28 mouse cellular contexts compared by ENCODE assay signal in genomic region chr6:51289067-51289725, GRCm38 (mm10).
A peak's percentile ranks its signal among the peaks of the same experiment; 100 is the strongest.
DNase-seq lines count a peak whose midpoint lies in the region; ATAC-seq and TF ChIP-seq lines count a peak whose summit lies in the region.
"Had no signal": no experiment of that assay in that cellular context is flagged by ENCODE, and none has a peak within 500 bp of the region (broad histone marks: within the 10 kb centered on the region; RNA-seq: fewer than 3 reads in every experiment).

No protein-coding gene starts in this region.

- peak; percentile 81; the same call in 1 of the 2 replicates for ATAC-seq in forebrain, postnatal 0 days
- ATAC-seq in forebrain, embryonic 15.5 days (replicated peaks) = no peak
- no peak for ATAC-seq in kidney, postnatal 0 days (replicated peaks; ENCODE audit: low FRiP score, low read depth)
- ATAC-seq: activated CD4-positive, CD25-positive, alpha-beta regulatory T cell, adult 4 months; CD4-positive, CD25-positive, alpha-beta regulatory T cell, adult 4 months; forebrain, embryonic 16.5 days; hindbrain, embryonic 16.5 days; inflammation-experienced regulatory T-cells, adult 6 months; intestine, embryonic 16.5 days had no signal

- peak; percentile 77 for DNase-seq in forebrain, postnatal 0 days
- peak; percentile 16 for DNase-seq in kidney, postnatal 0 days (ENCODE audit: low spot score)
- no peak for DNase-seq in kidney, adult 2 months
- peak; percentile 26 for DNase-seq in A20 (ENCODE audit: low read depth, low spot score)
- DNase-seq in brain, embryonic 14.5 days (ENCODE audit: low read depth) = peak; percentile 12
- no peak for DNase-seq in gastrocnemius, postnatal 14 days
- DNase-seq: adrenal gland, adult 8-10 months; adrenal gland, postnatal 25 days; cerebellum, adult 18-20 months; cerebellum, adult 9-10 months; cerebellum, postnatal 25 days; embryo, embryonic 11 days; gastrocnemius, adult 2 months; gastrocnemius, postnatal 25 days; heart, adult 2 months had no signal

- WGBS in forebrain, postnatal 0 days = 57% methylated on average over 6 of the region's 6 CpGs
- 63% methylated on average over 6 of the region's 6 CpGs for WGBS in forebrain, embryonic 15.5 days
- 63% methylated on average over 6 of the region's 6 CpGs for WGBS in kidney, postnatal 0 days
- 64% methylated on average over 6 of the region's 6 CpGs for WGBS in kidney, adult 2 months

- H3K4me1 ChIP-seq in forebrain, postnatal 0 days (ENCODE audit: insufficient read depth) = no peaks in the 10 kb centered on the region
- H3K4me1 ChIP-seq in forebrain, embryonic 15.5 days = 0 out of 2 replicates have a peak, but pooled peaks cover 6% of the 10 kb centered on the region
- no peaks in the 10 kb centered on the region for H3K4me1 ChIP-seq in kidney, postnatal 0 days (replicated peaks; ENCODE audit: insufficient read depth, low read length)
- H3K4me1 ChIP-seq in kidney, adult 2 months (ENCODE audit: control insufficient read depth, insufficient read depth, low read length) = no peaks in the 10 kb centered on the region
- H3K4me1 ChIP-seq: forebrain, embryonic 12.5 days; hindbrain, embryonic 13.5 days had no signal

- no peak overlapping the region for H3K4me2 ChIP-seq in forebrain, postnatal 0 days (ENCODE audit: low read depth)
- H3K4me2 ChIP-seq in forebrain, embryonic 15.5 days (replicated peaks) = no peak overlapping the region
- no peak overlapping the region for H3K4me2 ChIP-seq in kidney, postnatal 0 days (ENCODE audit: low read length)
- H3K4me2 ChIP-seq: embryonic facial prominence, embryonic 13.5 days; forebrain, embryonic 12.5 days; hindbrain, embryonic 13.5 days had no signal

- no peak overlapping the region for H3K4me3 ChIP-seq in forebrain, postnatal 0 days (ENCODE audit: low read depth, low read length)
- H3K4me3 ChIP-seq in forebrain, embryonic 15.5 days = no peak overlapping the region
- H3K4me3 ChIP-seq in kidney, postnatal 0 days (replicated peaks; ENCODE audit: low read depth, low read length) = no peak overlapping the region
- no peak overlapping the region for H3K4me3 ChIP-seq in kidney, adult 2 months (ENCODE audit: insufficient read depth, low read depth, low read length)
- H3K4me3 ChIP-seq: embryonic facial prominence, embryonic 10.5 days; embryonic facial prominence, embryonic 13.5 days; erythroblast, embryonic 14.5 days; forebrain, embryonic 12.5 days; gastrocnemius, adult 2 months; heart, adult 2 months; heart, embryonic 10.5 days; hindbrain, embryonic 13.5 days had no signal

- H3K36me3 ChIP-seq in forebrain, postnatal 0 days (ENCODE audit: insufficient read depth) = no peaks in the 10 kb centered on the region
- no peaks in the 10 kb centered on the region for H3K36me3 ChIP-seq in forebrain, embryonic 15.5 days
- H3K36me3 ChIP-seq in kidney, postnatal 0 days (ENCODE audit: insufficient read depth, low read length) = no peaks in the 10 kb centered on the region
- no peaks in the 10 kb centered on the region for H3K36me3 ChIP-seq in kidney, adult 2 months (ENCODE audit: control insufficient read depth, insufficient read depth, low read length)
- H3K36me3 ChIP-seq: embryonic facial prominence, embryonic 10.5 days; embryonic facial prominence, embryonic 13.5 days; forebrain, embryonic 12.5 days; heart, embryonic 10.5 days; hindbrain, embryonic 13.5 days had no signal

- H3K27me3 ChIP-seq in forebrain, postnatal 0 days (ENCODE audit: insufficient read depth, low read length) = no peaks in the 10 kb centered on the region
- no peaks in the 10 kb centered on the region for H3K27me3 ChIP-seq in forebrain, embryonic 15.5 days
- H3K27me3 ChIP-seq in kidney, postnatal 0 days (ENCODE audit: insufficient read depth, low read length) = no peaks in the 10 kb centered on the region
- H3K27me3 ChIP-seq in kidney, adult 2 months (replicated peaks; ENCODE audit: control insufficient read depth, insufficient read depth, low read length) = no peaks in the 10 kb centered on the region
- H3K27me3 ChIP-seq: embryonic facial prominence, embryonic 13.5 days; forebrain, embryonic 12.5 days; hindbrain, embryonic 13.5 days had no signal

- TF ChIP-seq POLR2A in kidney, adult 2 months (IDR thresholded peaks at IDR 0.05; ENCODE audit: low read depth, low read length) = no peak
- TF ChIP-seq POLR2A in brain, embryonic 14.5 days (IDR thresholded peaks at IDR 0.05; ENCODE audit: borderline replicate concordance, extremely low read depth, insufficient read depth, insufficient read length, poor library complexity, severe bottlenecking) = no peak

- no peak overlapping the region for H3K27ac ChIP-seq in forebrain, postnatal 0 days (ENCODE audit: low read depth, low read length)
- no peak overlapping the region for H3K27ac ChIP-seq in forebrain, embryonic 15.5 days (replicated peaks)
- no peak overlapping the region for H3K27ac ChIP-seq in kidney, postnatal 0 days
- H3K27ac ChIP-seq in kidney, adult 2 months (ENCODE audit: insufficient read depth, low read depth, low read length) = no peak overlapping the region
- H3K27ac ChIP-seq: embryonic facial prominence, embryonic 10.5 days; embryonic facial prominence, embryonic 13.5 days; forebrain, embryonic 12.5 days; gastrocnemius, adult 2 months; heart, adult 2 months; heart, embryonic 10.5 days; hindbrain, embryonic 13.5 days had no signal

- no peaks in the 10 kb centered on the region for H3K9me3 ChIP-seq in forebrain, postnatal 0 days (ENCODE audit: low read length)
- no peaks in the 10 kb centered on the region for H3K9me3 ChIP-seq in forebrain, embryonic 15.5 days
- H3K9me3 ChIP-seq in kidney, postnatal 0 days (replicated peaks; ENCODE audit: low read length) = no peaks in the 10 kb centered on the region
- H3K9me3 ChIP-seq: embryonic facial prominence, embryonic 10.5 days; embryonic facial prominence, embryonic 13.5 days; forebrain, embryonic 12.5 days; heart, embryonic 10.5 days had no signal

- no peak for TF ChIP-seq CTCF in forebrain, postnatal 0 days (IDR thresholded peaks at IDR 0.05; ENCODE audit: low read depth)
- no peak for TF ChIP-seq CTCF in kidney, postnatal 0 days (IDR thresholded peaks at IDR 0.05; ENCODE audit: low read depth)
- TF ChIP-seq CTCF in kidney, adult 2 months (conservative IDR thresholded peaks at IDR 0.05; ENCODE audit: insufficient read depth, insufficient read length, low read depth, low read length) = no peak
- no peak for TF ChIP-seq CTCF in brain, embryonic 14.5 days (IDR thresholded peaks at IDR 0.05; ENCODE audit: borderline replicate concordance, extremely low read depth, insufficient read depth, insufficient read length)

- intact Hi-C loops in gastrocnemius, postnatal 14 days (cut with DNase I; ENCODE audit: low total_unique reads) = no loop called here

- H3K9ac ChIP-seq in forebrain, postnatal 0 days = no peak overlapping the region
- H3K9ac ChIP-seq in forebrain, embryonic 15.5 days (replicated peaks) = no peak overlapping the region
- no peak overlapping the region for H3K9ac ChIP-seq in kidney, postnatal 0 days (ENCODE audit: low read depth, low read length)
- H3K9ac ChIP-seq: embryonic facial prominence, embryonic 13.5 days; forebrain, embryonic 12.5 days; hindbrain, embryonic 13.5 days had no signal

Comparison
In these comparisons a context has a peak if more than half of its experiments do, and no peak if none do; other contexts are left out.
1. DNase-seq: peak in forebrain, postnatal 0 days (single experiment), kidney, postnatal 0 days (single experiment), A20 (single experiment) and brain, embryonic 14.5 days (single experiment); none in kidney, adult 2 months (single experiment) and gastrocnemius, postnatal 14 days (single experiment).